Mouse (Mus musculus): ENCODE data around the gene Cacna1c.

GRCm38 (mm10) chr6:119199274-119199879, 3.2 kb upstream of the Cacna1c start:
- TF ChIP-seq POLR2A (IDR thresholded peaks at IDR 0.05; ENCODE audit: borderline replicate concordance, insufficient read depth, low read length) (no peak), CTCF (IDR thresholded peaks at IDR 0.05; ENCODE audit: borderline replicate concordance, insufficient read depth, low read depth, low read length) (no peak)
